Mouse (Mus musculus): Measurements from ENCODE around the gene Gba.
"Not testable (repeated sequence)": the region's sequence is repeated elsewhere in the genome, so short reads cannot be mapped to it uniquely, and the experiment has no call there.

Gba gene

GRCm38 (mm10) chr3:89215853-89216252, 13.1 kb downstream of the Gba start:
- peak; percentile 67 for DNase-seq (ENCODE audit: low spot score)

- DNase-seq (ENCODE audit: low spot score), result not testable (repeated sequence)
Observed at GRCm38 (mm10) chr3:89216407-89216806, 13.7 kb downstream of the Gba start.

GRCm38 (mm10) chr3:89218271-89218670, 15.5 kb downstream of the Gba start:
- DNase-seq (ENCODE audit: low spot score), result no peak

GRCm38 (mm10) chr3:89219546-89219945, 16.8 kb downstream of the Gba start:
- no peak for DNase-seq (ENCODE audit: low spot score)

- DNase-seq (ENCODE audit: low spot score), result no peak
Observed at GRCm38 (mm10) chr3:89221167-89221566, 18.4 kb downstream of the Gba start.

GRCm38 (mm10) chr3:89224796-89225195, 22.1 kb downstream of the Gba start:
- DNase-seq (ENCODE audit: low spot score), result no peak

GRCm38 (mm10) chr3:89225321-89225815, 22.6 kb downstream of the Gba start:
- DNase-seq (ENCODE audit: low spot score), result no peak

- DNase-seq (ENCODE audit: low spot score), result no peak
Observed at GRCm38 (mm10) chr3:89225918-89226317, 23.2 kb downstream of the Gba start.

GRCm38 (mm10) chr3:89226361-89226760, 23.6 kb downstream of the Gba start:
- DNase-seq (ENCODE audit: low spot score), result no peak

GRCm38 (mm10) chr3:89226900-89227299, 24.2 kb downstream of the Gba start, which contains the start of gene Mtx1:
Gene Mtx1 (minus strand): TSS chr3:89227088.
- DNase-seq (ENCODE audit: low spot score), result no peak

- peak; percentile 87 for DNase-seq (ENCODE audit: low spot score)
Observed at GRCm38 (mm10) chr3:89227307-89228179, 24.8 kb downstream of the Gba start.

- DNase-seq (ENCODE audit: low spot score), result peak; percentile 85
Observed at GRCm38 (mm10) chr3:89228180-89228549, 25.4 kb downstream of the Gba start.

GRCm38 (mm10) chr3:89228836-89229235, 26.1 kb downstream of the Gba start, which contains the start of gene Muc1:
Gene Muc1 (plus strand): TSS chr3:89229057.
- peak; percentile 34 for DNase-seq (ENCODE audit: low spot score)

GRCm38 (mm10) chr3:89229276-89229675, 26.5 kb downstream of the Gba start:
- DNase-seq (ENCODE audit: low spot score), result no peak

GRCm38 (mm10) chr3:89230561-89230960, 27.8 kb downstream of the Gba start:
- no peak for DNase-seq (ENCODE audit: low spot score)

- DNase-seq (ENCODE audit: low spot score), result no peak
Observed at GRCm38 (mm10) chr3:89231345-89231744, 28.6 kb downstream of the Gba start.

- no peak for DNase-seq (ENCODE audit: low spot score)
Observed at GRCm38 (mm10) chr3:89231772-89232275, 29.1 kb downstream of the Gba start.

- no peak for DNase-seq (ENCODE audit: low spot score)
Observed at GRCm38 (mm10) chr3:89232614-89233013, 29.9 kb downstream of the Gba start.

GRCm38 (mm10) chr3:89233562-89234110, 30.9 kb downstream of the Gba start:
- DNase-seq (ENCODE audit: low spot score), result no peak

- no peak for DNase-seq (ENCODE audit: low spot score)
Observed at GRCm38 (mm10) chr3:89236516-89236915, 33.8 kb downstream of the Gba start.

- DNase-seq (ENCODE audit: low spot score), result no peak
Observed at GRCm38 (mm10) chr3:89237682-89238081, 35.0 kb downstream of the Gba start.

- DNase-seq (ENCODE audit: low spot score), result no peak
Observed at GRCm38 (mm10) chr3:89238494-89238893, 35.8 kb downstream of the Gba start.

- peak; percentile 47 for DNase-seq (ENCODE audit: low spot score)
Observed at GRCm38 (mm10) chr3:89242331-89242895, 39.7 kb downstream of the Gba start.

All from testis, postnatal 14 days (tissue).